Mouse (Mus musculus) left cerebral cortex, postnatal 36 days (tissue): ENCODE measurements around the gene Elobl. TPM values are rescaled to one million over a fixed set of nuclear protein-coding genes. Genes with fewer than 3 reads are reported as not detected.

ENCODE experiments used
- DNase-seq, 2 experiments: peaks; one replicate each; pipeline ENCODE4 v3.0.0; 2021 to 2022; ENCODE audit warnings: low spot score in 2 of 2, mixed read lengths in 1 of 2
- intact Hi-C: fragments of 180-260 bp; cut with DNase I; formaldehyde crosslinking; loops from one replicate; pipeline ENCODE4 v1.15.1; 2025
- total RNA-seq, 2 experiments: library from RNA; stranded (reverse); gene quantifications; 2 replicates each; pipeline ENCODE4 v1.2.3; 2021

Gene Elobl
- total RNA-seq, 2 experiments from 2014 or later: not detected

- peak; percentile 27 to 39 for DNase-seq
These were observed 26.9 kb upstream of the Elobl start for GRCm38 (mm10) chr11:88993625-88994024.

GRCm38 (mm10) chr11:88993186-88993585 lies 26.5 kb upstream of the Elobl start:
- intact Hi-C loops: no loop called here

More at GRCm38 (mm10) chr11:88993625-88994024, 26.9 kb upstream of the Elobl start:
- intact Hi-C loops: no loop called here

GRCm38 (mm10) chr11:88989530-88989929 lies 22.8 kb upstream of the Elobl start:
- intact Hi-C loops: loop anchor here (5.0 kb wide), 1 partner anchor 48 kb away; no protein-coding TSS in a partner anchor
- no peak for DNase-seq

More at GRCm38 (mm10) chr11:88993186-88993585, 26.5 kb upstream of the Elobl start:
- DNase-seq: no peak

GRCm38 (mm10) chr11:88988956-88989355 lies 22.2 kb upstream of the Elobl start:
- no peak for DNase-seq
- intact Hi-C loops: loop anchor here (5.0 kb wide), 1 partner anchor 48 kb away; no protein-coding TSS in a partner anchor

GRCm38 (mm10) chr11:88986616-88987015 lies 19.9 kb upstream of the Elobl start:
- DNase-seq: no peak
- intact Hi-C loops: loop anchor here (5.0 kb wide), 1 partner anchor 51 kb away; no protein-coding TSS in a partner anchor

GRCm38 (mm10) chr11:88981337-88981736 lies 14.6 kb upstream of the Elobl start:
- no peak for DNase-seq
- intact Hi-C loops: no loop called here

GRCm38 (mm10) chr11:88977188-88977587 lies 10.5 kb upstream of the Elobl start:
- no peak for DNase-seq
- intact Hi-C loops: no loop called here

- DNase-seq: no peak
- intact Hi-C loops: no loop called here
These were observed 9.6 kb upstream of the Elobl start for GRCm38 (mm10) chr11:88976320-88976719.

- intact Hi-C loops: loop anchor here (5.0 kb wide), 1 partner anchor 67 kb away; no protein-coding TSS in a partner anchor
- peak; percentile 96 for DNase-seq
These were observed 7.3 kb upstream of the Elobl start for GRCm38 (mm10) chr11:88973776-88974701.

GRCm38 (mm10) chr11:88970202-88970732 lies 3.5 kb upstream of the Elobl start, which contains the start of gene Coil:
Gene Coil (plus strand): TSS chr11:88970252.
- DNase-seq: no peak
- intact Hi-C loops: loop anchor here (5.0 kb wide), 1 partner anchor 63 kb away; no protein-coding TSS in a partner anchor

- intact Hi-C loops: no loop called here
- DNase-seq: no peak
These were observed 7.9 kb downstream of the Elobl start for GRCm38 (mm10) chr11:88958851-88959250.

- intact Hi-C loops: no loop called here
- peak; percentile 90 to 91 for DNase-seq
These were observed 11.3 kb downstream of the Elobl start, which contains the start of gene Scpep1 for GRCm38 (mm10) chr11:88955217-88955969. Gene Scpep1 (minus strand): TSS chr11:88955465.

GRCm38 (mm10) chr11:88954803-88955202 lies 11.9 kb downstream of the Elobl start:
- DNase-seq: no peak
- intact Hi-C loops: no loop called here

GRCm38 (mm10) chr11:88953582-88953981 lies 13.1 kb downstream of the Elobl start:
- no peak for DNase-seq
- intact Hi-C loops: no loop called here

GRCm38 (mm10) chr11:88952117-88952516 lies 14.6 kb downstream of the Elobl start:
- intact Hi-C loops: no loop called here

GRCm38 (mm10) chr11:88951576-88951975 lies 15.2 kb downstream of the Elobl start:
- intact Hi-C loops: no loop called here
- no peak for DNase-seq

More at GRCm38 (mm10) chr11:88952117-88952516, 14.6 kb downstream of the Elobl start:
- DNase-seq: no peak

- intact Hi-C loops: no loop called here
- DNase-seq: no peak
These were observed 16.0 kb downstream of the Elobl start for GRCm38 (mm10) chr11:88950640-88951250.

- intact Hi-C loops: no loop called here
These were observed 16.7 kb downstream of the Elobl start for GRCm38 (mm10) chr11:88949802-88950639.

More at GRCm38 (mm10) chr11:88949802-88950639, 16.7 kb downstream of the Elobl start:
- no peak for DNase-seq
